Mouse (Mus musculus) duodenum, adult 2 months (tissue): ENCODE data around the gene Sfrp4. TPM values are rescaled to one million over a fixed set of nuclear protein-coding genes. Genes with fewer than 3 reads are reported as not detected.

Source experiments
- polyA plus RNA-seq: library from polyadenylated mRNA; depleted of rRNA; stranded (reverse); fragments of >200 nt; gene quantifications from 2 replicates; pipeline ENCODE4 v1.2.3, GENCODE M21; 2012; ENCODE audit warnings: low replicate concordance; rRNA removed

Sfrp4 gene
- polyA plus RNA-seq = 0.15 TPM in 1 of 2 replicates, not detected in the other

DNA sequence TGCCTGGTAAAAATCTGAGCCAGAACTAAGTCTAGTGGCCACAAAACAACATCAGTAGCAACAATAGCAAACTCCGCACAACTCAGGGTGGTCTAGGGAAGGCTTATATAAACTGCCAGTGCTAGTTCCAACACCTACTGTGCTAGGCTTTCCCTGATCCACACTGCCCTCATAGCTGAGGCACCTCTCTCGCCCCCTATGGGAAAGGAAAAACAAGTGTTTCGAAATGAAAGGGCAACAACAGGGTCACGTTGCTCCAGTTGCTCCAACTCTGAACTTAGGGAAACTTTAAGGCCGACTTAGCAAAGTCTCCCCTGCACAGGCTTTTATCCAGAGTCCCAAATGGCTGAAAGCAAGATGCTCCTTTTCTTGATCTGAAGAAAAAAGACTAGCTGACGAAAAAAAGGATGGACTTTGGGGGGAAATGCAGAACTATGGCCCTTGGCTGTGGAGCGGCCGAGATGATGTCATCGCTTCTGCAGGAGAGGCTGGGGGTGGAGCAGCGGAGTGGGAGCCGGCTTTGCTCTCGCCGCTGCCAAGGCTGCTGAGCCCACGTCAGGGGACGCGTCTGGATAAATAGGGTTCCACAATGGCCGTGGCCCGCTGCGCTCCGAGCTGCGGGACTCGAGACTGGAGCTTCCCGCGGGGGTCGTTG lies at the start of gene Sfrp4:
Gene Sfrp4, plus strand, starts transcription at position 532 of the 655 bp plus-strand sequence.

GRCm38 (mm10) chr13:19619216-19619927 lies 3.5 kb upstream of the Sfrp4 start, which contains the start of gene Epdr1:
Epdr1 (minus strand) TSS chr13:19619927.

Other genes with a start within 250 kb of the Sfrp4 start
- 7.5 and 8.7 TPM in 2 replicates for gene Stard3nl, start 227.3 kb upstream of the Sfrp4 start, polyA plus RNA-seq
- gene Epdr1, start 3.2 kb upstream of the Sfrp4 start, polyA plus RNA-seq = 2.7 and 6.4 TPM in 2 replicates
- not detected in 2 replicates for gene Nme8, start 74.7 kb downstream of the Sfrp4 start, polyA plus RNA-seq
- gene Gpr141, start 201.2 kb downstream of the Sfrp4 start, polyA plus RNA-seq = not detected in 2 replicates